Mouse (Mus musculus): ENCODE measurements around the gene Ndufa13. TPM values are rescaled to one million over a fixed set of nuclear protein-coding genes. Genes with fewer than 3 reads are reported as not detected.

Gene Ndufa13
- 124 and 130 TPM in 2 replicates for polyA plus RNA-seq (2012; rRNA removed; ENCODE audit: low replicate concordance)

DNA sequence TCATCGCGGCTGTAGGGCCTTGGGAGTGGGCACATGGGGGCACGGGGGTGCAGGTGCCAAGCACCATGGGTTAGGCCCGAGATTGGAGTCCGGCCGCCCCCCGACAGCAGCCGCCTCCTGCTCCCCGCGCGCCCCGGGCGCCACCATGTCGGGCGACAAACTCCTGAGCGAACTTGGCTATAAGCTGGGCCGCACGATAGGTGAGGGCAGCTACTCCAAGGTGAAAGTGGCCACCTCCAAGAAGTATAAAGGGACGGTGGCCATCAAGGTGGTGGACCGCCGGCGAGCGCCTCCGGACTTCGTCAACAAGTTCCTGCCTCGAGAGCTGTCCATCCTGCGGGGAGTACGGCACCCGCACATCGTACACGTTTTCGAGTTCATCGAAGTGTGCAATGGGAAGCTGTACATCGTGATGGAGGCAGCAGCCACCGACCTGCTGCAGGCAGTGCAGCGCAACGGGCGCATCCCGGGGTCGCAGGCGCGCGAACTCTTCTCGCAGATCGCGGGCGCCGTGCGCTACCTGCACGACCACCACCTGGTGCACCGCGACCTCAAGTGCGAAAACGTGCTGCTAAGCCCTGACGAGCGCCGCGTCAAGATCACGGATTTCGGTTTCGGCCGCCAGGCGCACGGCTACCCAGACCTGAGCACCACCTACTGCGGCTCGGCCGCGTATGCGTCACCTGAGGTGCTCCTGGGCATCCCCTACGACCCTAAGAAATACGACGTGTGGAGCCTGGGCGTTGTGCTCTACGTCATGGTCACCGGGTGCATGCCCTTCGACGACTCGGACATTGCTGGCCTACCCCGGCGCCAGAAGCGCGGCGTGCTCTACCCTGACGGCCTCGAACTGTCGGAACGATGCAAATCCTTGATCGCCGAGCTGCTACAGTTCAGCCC is at the start of gene Ndufa13, which contains the start of the genes Tssk6 and Yjefn3:
Ndufa13 (minus strand) TSS at position 396 of the 900 bp plus-strand sequence.
Tssk6 (plus strand) TSS at position 22 of the 900 bp plus-strand sequence.
Yjefn3 (minus strand) TSS at position 550 of the 900 bp plus-strand sequence.

GRCm38 (mm10) chr8:69887289-69888243 is 14.8 kb downstream of the Ndufa13 start, which contains the start of gene Cilp2:
Gene Cilp2, minus strand, starts transcription at chr8:69887687.

Other genes starting within 250 kb of the Ndufa13 start
- 1.0 and 2.0 TPM in 2 replicates for gene Zfp964, start 248.1 kb downstream of the Ndufa13 start, polyA plus RNA-seq (2012; rRNA removed; ENCODE audit: low replicate concordance)
- gene Zfp869, start 191.8 kb downstream of the Ndufa13 start, polyA plus RNA-seq (2012; rRNA removed; ENCODE audit: low replicate concordance): 4.0 and 5.9 TPM in 2 replicates
- gene Zfp963, start 152.6 kb downstream of the Ndufa13 start, polyA plus RNA-seq (2012; rRNA removed; ENCODE audit: low replicate concordance): 1.5 and 2.5 TPM in 2 replicates
- 1.1 and 2.3 TPM in 2 replicates for gene Gm20422, start 127.7 kb downstream of the Ndufa13 start, polyA plus RNA-seq (2012; rRNA removed; ENCODE audit: low replicate concordance)
- 45.6 and 98.1 TPM in 2 replicates for gene Atp13a1, start 111.4 kb downstream of the Ndufa13 start, polyA plus RNA-seq (2012; rRNA removed; ENCODE audit: low replicate concordance)
- 8.4 and 17.9 TPM in 2 replicates for gene Zfp866, start 111.4 kb downstream of the Ndufa13 start, polyA plus RNA-seq (2012; rRNA removed; ENCODE audit: low replicate concordance)
- 25.8 and 73.1 TPM in 2 replicates for gene Gmip, start 93.9 kb downstream of the Ndufa13 start, polyA plus RNA-seq (2012; rRNA removed; ENCODE audit: low replicate concordance)
- 0.34 and 5.2 TPM in 2 replicates for gene Lpar2, start 80.1 kb downstream of the Ndufa13 start, polyA plus RNA-seq (2012; rRNA removed; ENCODE audit: low replicate concordance)
- 0.79 and 5.2 TPM in 2 replicates for gene Pbx4, start 70.1 kb downstream of the Ndufa13 start, polyA plus RNA-seq (2012; rRNA removed; ENCODE audit: low replicate concordance)
- 0.07 and 0.41 TPM in 2 replicates for gene Cilp2, start 14.9 kb downstream of the Ndufa13 start, polyA plus RNA-seq (2012; rRNA removed; ENCODE audit: low replicate concordance)
- 0.56 and 1.2 TPM in 2 replicates for gene Tssk6, start 374 bp downstream of the Ndufa13 start, polyA plus RNA-seq (2012; rRNA removed; ENCODE audit: low replicate concordance)
- 3.1 and 5.2 TPM in 2 replicates for gene Yjefn3, start 154 bp upstream of the Ndufa13 start, polyA plus RNA-seq (2012; rRNA removed; ENCODE audit: low replicate concordance)
- gene Gatad2a, start 93.8 kb upstream of the Ndufa13 start, polyA plus RNA-seq (2012; rRNA removed; ENCODE audit: low replicate concordance): 50.7 and 79.7 TPM in 2 replicates
- gene Mau2, start 140.2 kb upstream of the Ndufa13 start, polyA plus RNA-seq (2012; rRNA removed; ENCODE audit: low replicate concordance): 76.7 and 101 TPM in 2 replicates
- 10.8 and 14.6 TPM in 2 replicates for gene Sugp1, start 140.3 kb upstream of the Ndufa13 start, polyA plus RNA-seq (2012; rRNA removed; ENCODE audit: low replicate concordance)
- 3.2 and 4.2 TPM in 2 replicates for gene Tm6sf2, start 170.4 kb upstream of the Ndufa13 start, polyA plus RNA-seq (2012; rRNA removed; ENCODE audit: low replicate concordance)
- gene Hapln4, start 180.9 kb upstream of the Ndufa13 start, polyA plus RNA-seq (2012; rRNA removed; ENCODE audit: low replicate concordance): 0.42 and 0.92 TPM in 2 replicates
- 0.50 and 3.3 TPM in 2 replicates for gene Ncan, start 218.3 kb upstream of the Ndufa13 start, polyA plus RNA-seq (2012; rRNA removed; ENCODE audit: low replicate concordance)
- gene Nr2c2ap, start 228.8 kb upstream of the Ndufa13 start, polyA plus RNA-seq (2012; rRNA removed; ENCODE audit: low replicate concordance): 18.9 and 21.9 TPM in 2 replicates
- 27.5 and 30.0 TPM in 2 replicates for gene Rfxank, start 236.6 kb upstream of the Ndufa13 start, polyA plus RNA-seq (2012; rRNA removed; ENCODE audit: low replicate concordance)
- gene Borcs8, start 236.9 kb upstream of the Ndufa13 start, polyA plus RNA-seq (2012; rRNA removed; ENCODE audit: low replicate concordance): 105 and 114 TPM in 2 replicates
- 0.32 and 0.39 TPM in 2 replicates for gene Mef2b, start 237.2 kb upstream of the Ndufa13 start, polyA plus RNA-seq (2012; rRNA removed; ENCODE audit: low replicate concordance)